Mouse (Mus musculus): ENCODE measurements around the gene Gm16427. TPM values are rescaled to one million over a fixed set of nuclear protein-coding genes. Genes with fewer than 3 reads are reported as not detected.
"Not testable (repeated sequence)": the region's sequence is repeated elsewhere in the genome, so short reads cannot be mapped to it uniquely, and the experiment has no call there.

Gm16427 gene
- not detected in 2 replicates for total RNA-seq (2017)

GRCm38 (mm10) chr5:93540100-93540499 lies at the start of gene Gm16427:
Gene Gm16427 (minus strand): TSS chr5:93540200.
- ATAC-seq (replicated peaks; ENCODE audit: low read depth, poor library complexity, severe bottlenecking), result not testable (repeated sequence)

Other genes with a start within 250 kb of the Gm16427 start
- not detected in 2 replicates for gene C87414, start 131.4 kb upstream of the Gm16427 start, total RNA-seq (2017)